Mouse (Mus musculus): ENCODE measurements around the gene Grn. TPM values are rescaled to one million over a fixed set of nuclear protein-coding genes. Genes with fewer than 3 reads are reported as not detected.
"Not testable (repeated sequence)": the region's sequence is repeated elsewhere in the genome, so short reads cannot be mapped to it uniquely, and the experiment has no call there.

Grn gene
- 121 and 129 TPM in 2 replicates for polyA plus RNA-seq (2014; fragmentation: Nextera tagmentation; extraction: Ambion mirVana)

DNA sequence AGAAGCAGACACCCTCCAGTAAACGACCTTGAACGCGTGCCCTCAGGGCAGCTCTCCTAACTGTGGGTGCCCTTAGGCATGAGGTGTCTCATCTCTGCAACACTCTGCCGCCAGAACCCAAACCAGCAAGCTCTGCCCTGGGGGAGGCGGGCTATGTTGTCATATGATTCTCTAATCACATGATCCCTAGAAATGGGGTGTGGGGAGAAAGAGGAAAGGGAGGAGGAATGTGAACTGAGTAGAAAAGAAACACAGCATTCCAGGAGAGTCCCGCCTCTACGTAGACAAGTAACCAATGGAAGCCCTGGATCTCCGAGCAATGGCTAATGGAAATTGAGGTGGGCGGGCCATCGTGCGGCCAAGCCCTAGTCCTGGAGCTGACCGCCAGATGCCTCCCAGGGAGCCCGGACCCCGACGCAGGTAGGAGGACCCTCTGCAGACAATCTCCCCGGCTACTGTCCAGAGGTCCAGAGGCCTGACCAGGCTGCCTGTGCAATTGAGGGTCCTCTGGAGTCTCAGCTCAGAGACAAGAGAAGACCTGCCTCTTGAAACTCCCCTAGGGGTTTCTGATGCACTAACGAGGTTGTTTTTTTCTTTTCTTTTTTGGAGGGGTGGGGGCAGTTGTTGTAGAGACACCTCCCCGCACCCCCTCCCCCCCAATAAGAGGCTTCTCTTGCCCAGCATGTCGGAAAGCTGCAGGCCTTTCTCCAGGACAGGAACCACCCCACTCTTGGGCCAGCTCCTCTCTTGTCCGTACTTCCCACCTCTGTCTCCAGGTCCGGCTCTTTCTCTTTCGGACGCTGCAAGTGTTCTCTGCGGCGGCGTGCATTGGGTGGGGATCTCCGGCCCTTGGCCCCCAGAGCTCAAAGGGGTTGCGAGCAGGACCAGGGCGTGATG is at the start of gene Grn:
TSS of gene Grn (plus strand) at position 195 of the 897 bp plus-strand sequence.
- DNase-seq (ENCODE audit: low spot score) = peak; percentile 98
- H3K27me3 ChIP-seq (replicated peaks; ENCODE audit: control insufficient read depth, insufficient read depth, low read length) = no peaks in the 10 kb centered on the region
- H3K4me1 ChIP-seq (ENCODE audit: control insufficient read depth, insufficient read depth, low read length) = 0 out of 2 replicates have a peak, but pooled peaks cover 3% of the 10 kb centered on the region
- 0% methylated on average over 29 of the region's 29 CpGs for WGBS
- H3K4me2 ChIP-seq (ENCODE audit: low read depth, low read length) = peak within 1 kb of the TSS; percentile 93
- H3K4me3 ChIP-seq (ENCODE audit: low read depth, low read length) = peak within 1 kb of the TSS; percentile 67
- no peaks in the 10 kb centered on the region for H3K9me3 ChIP-seq (ENCODE audit: control insufficient read depth, low read length)
- peaks cover 25% of the 10 kb centered on the region for H3K36me3 ChIP-seq (ENCODE audit: control insufficient read depth, insufficient read depth, low read length)
- peak; percentile 93 for ATAC-seq (ENCODE audit: low read depth)
- H3K27ac ChIP-seq (replicated peaks; ENCODE audit: low read depth, low read length) = peak within 1 kb of the TSS; percentile 80
- peak within 1 kb of the TSS; percentile 65 for H3K9ac ChIP-seq (ENCODE audit: low read depth, low read length)

DNA sequence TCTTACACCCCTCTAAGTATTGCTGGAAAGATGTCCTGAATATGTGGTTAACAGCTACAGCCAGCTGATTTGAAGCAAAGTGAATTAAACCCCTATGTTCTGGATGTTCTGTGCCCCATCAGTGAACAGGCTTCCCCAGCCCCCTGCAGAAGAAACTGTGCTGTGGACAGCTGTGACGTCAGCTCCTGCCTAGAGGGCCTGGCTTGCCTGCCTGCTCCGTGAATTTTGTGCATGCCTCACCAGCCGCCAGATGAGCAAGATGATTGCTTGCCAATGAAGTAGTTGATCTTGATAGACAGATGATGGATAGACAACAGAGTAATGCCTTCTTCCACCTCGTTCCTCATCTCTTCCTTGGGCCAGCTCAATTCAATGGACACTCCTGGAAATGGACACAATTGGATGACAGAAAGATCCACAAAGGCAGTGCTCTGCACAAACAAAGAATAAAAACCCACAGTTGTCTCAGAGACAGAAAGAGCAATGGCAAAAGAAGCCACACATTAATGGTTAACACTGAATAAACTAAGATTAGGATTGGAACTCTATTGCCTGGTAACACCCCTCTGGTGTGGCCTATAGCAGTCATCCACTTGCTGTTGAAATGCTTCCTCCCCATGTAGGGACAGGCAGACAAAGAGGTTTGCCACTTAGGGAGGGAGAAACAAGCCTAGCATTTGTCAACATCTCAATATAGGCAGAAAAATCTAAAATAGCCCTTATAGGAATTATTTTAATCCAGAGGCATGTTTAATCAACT is 48.6 kb upstream of the Grn start:
- Histone ChIP-seq H3K9me3 (ENCODE audit: control insufficient read depth, low read length) (no peaks in the 10 kb centered on the region), H3K36me3 (ENCODE audit: control insufficient read depth, insufficient read depth, low read length) (no peaks in the 10 kb centered on the region), H3K27ac (replicated peaks; ENCODE audit: low read depth, low read length) (no peak overlapping the region), H3K9ac (ENCODE audit: low read depth, low read length) (no peak overlapping the region), H3K4me3 (ENCODE audit: low read depth, low read length) (no peak overlapping the region), H3K27me3 (replicated peaks; ENCODE audit: control insufficient read depth, insufficient read depth, low read length) (no peaks in the 10 kb centered on the region), H3K4me1 (ENCODE audit: control insufficient read depth, insufficient read depth, low read length) (no peaks in the 10 kb centered on the region), H3K4me2 (ENCODE audit: low read depth, low read length) (no peak overlapping the region)
- no peak for DNase-seq (ENCODE audit: low spot score)
- 34% methylated on average over 4 of the region's 4 CpGs for WGBS
- ATAC-seq (ENCODE audit: low read depth) = no peak

DNA sequence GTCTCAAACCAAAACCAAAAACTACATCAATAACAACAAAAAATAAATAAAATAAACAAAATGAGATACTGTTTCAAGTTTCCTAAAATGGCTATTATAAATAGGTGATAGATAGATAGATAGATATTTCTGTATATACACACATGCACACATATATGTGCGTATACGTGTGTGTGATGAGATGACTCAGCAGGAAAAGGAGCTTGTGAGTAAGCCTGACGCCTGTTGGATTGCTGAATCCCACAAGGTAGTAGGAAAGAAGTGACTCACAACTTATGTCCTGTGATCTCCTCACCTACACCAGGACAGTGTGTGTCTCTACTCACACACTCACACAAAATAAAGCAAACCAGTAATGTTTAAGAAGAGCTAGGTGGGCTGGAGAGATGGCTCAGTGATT is 47.3 kb upstream of the Grn start:
- Histone ChIP-seq H3K27ac (replicated peaks; ENCODE audit: low read depth, low read length) (no peak overlapping the region), H3K9me3 (ENCODE audit: control insufficient read depth, low read length) (no peaks in the 10 kb centered on the region), H3K9ac (ENCODE audit: low read depth, low read length) (no peak overlapping the region), H3K4me3 (ENCODE audit: low read depth, low read length) (no peak overlapping the region), H3K4me2 (ENCODE audit: low read depth, low read length) (no peak overlapping the region), H3K36me3 (ENCODE audit: control insufficient read depth, insufficient read depth, low read length) (no peaks in the 10 kb centered on the region), H3K27me3 (replicated peaks; ENCODE audit: control insufficient read depth, insufficient read depth, low read length) (no peaks in the 10 kb centered on the region), H3K4me1 (ENCODE audit: control insufficient read depth, insufficient read depth, low read length) (no peaks in the 10 kb centered on the region)
- DNase-seq (ENCODE audit: low spot score) (no peak), ATAC-seq (ENCODE audit: low read depth) (no peak)
- 84% methylated on average over 3 of the region's 3 CpGs for WGBS

DNA sequence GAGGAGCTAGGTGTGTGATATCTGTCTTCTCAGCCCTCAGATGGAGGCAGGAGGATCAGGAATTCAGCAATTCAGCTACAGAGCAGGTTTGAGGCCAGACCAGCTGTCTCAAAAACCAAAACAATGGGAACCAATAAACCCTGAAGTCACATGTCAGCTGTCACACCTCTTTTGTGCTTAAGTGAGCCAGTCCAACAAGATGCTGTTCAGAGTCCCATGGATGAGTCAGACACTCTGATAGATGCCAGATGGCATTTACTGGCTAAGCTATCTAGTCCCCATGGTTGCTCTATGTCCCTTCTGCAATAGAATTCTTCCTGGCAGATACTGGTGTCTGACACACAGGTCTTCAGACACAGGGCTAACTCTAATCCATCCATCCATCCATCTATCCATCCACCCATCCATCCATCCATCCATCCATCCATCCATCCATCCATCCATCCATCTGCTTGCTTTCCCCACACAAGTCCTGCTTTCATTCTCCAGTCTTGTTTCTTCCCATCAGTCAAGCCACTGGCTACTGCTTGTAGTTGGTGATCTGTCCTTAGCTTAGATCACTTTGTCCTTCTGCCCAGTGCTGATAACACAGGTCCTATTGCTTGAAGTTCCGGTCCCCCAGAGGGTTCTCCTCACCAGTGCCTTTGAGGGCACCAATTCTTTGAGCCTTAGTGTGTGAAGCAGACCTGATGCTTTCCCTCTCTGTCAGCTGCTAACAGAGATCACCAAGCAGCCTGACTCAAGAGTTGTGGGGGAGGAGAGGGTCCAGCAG is 46.6 kb upstream of the Grn start:
- DNase-seq (ENCODE audit: low spot score) (no peak), ATAC-seq (ENCODE audit: low read depth) (no peak)
- 90% methylated on average over 1 of the region's 1 CpGs for WGBS
- Histone ChIP-seq H3K36me3 (ENCODE audit: control insufficient read depth, insufficient read depth, low read length) (no peaks in the 10 kb centered on the region), H3K4me1 (ENCODE audit: control insufficient read depth, insufficient read depth, low read length) (no peaks in the 10 kb centered on the region), H3K27me3 (replicated peaks; ENCODE audit: control insufficient read depth, insufficient read depth, low read length) (no peaks in the 10 kb centered on the region), H3K4me3 (ENCODE audit: low read depth, low read length) (no peak overlapping the region), H3K4me2 (ENCODE audit: low read depth, low read length) (no peak overlapping the region), H3K9me3 (ENCODE audit: control insufficient read depth, low read length) (no peaks in the 10 kb centered on the region), H3K27ac (replicated peaks; ENCODE audit: low read depth, low read length) (no peak overlapping the region), H3K9ac (ENCODE audit: low read depth, low read length) (no peak overlapping the region)

DNA sequence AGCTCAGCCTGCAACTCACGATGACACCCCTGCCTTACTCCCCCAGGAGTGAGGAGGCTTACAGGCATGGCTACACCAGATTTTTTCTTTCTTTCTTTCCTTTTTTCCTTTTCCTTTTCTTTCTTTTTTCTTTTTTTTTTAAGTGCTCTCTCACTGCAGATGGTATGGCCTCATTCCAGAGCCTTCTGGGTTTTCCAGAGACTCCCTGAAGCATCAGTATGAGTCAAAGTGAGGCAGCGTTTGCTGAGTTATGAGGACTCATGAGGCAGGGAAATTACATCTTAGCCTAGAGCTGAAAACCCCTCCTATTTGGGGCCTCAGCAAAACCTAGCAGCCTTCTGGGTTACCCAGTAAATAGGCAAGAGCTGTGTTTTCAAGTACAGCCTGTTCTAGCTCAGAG is 45.7 kb upstream of the Grn start:
- no peaks in the 10 kb centered on the region for H3K4me1 ChIP-seq (ENCODE audit: control insufficient read depth, insufficient read depth, low read length)
- H3K36me3 ChIP-seq (ENCODE audit: control insufficient read depth, insufficient read depth, low read length) = no peaks in the 10 kb centered on the region
- DNase-seq (ENCODE audit: low spot score) (no peak), ATAC-seq (ENCODE audit: low read depth) (no peak)
- no peak overlapping the region for H3K4me3 ChIP-seq (ENCODE audit: low read depth, low read length)
- no peak overlapping the region for H3K27ac ChIP-seq (replicated peaks; ENCODE audit: low read depth, low read length)
- H3K9me3 ChIP-seq (ENCODE audit: control insufficient read depth, low read length) = no peaks in the 10 kb centered on the region
- WGBS = 76% methylated on average over 2 of the region's 2 CpGs
- H3K27me3 ChIP-seq (replicated peaks; ENCODE audit: control insufficient read depth, insufficient read depth, low read length) = no peaks in the 10 kb centered on the region
- no peak overlapping the region for H3K4me2 ChIP-seq (ENCODE audit: low read depth, low read length)
- H3K9ac ChIP-seq (ENCODE audit: low read depth, low read length) = no peak overlapping the region

DNA sequence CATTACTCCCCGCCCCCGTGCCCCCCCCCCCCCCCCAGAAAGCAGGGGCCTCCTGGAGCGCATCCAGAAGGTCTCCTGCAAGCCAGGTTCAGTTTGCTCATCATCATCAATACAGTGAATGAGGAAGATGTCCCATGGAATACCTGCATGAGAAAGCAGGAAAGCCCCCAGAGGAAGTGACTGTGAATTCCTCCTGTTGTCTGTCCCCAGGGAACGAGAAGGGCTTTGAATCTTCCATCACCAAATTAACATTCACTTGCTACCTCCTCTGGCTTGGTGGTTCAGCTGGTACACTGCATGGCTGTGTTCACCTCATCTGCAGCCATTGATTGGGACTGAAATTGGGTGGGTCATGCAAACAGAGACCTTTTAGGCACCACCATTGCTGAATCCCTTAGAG is 45.0 kb upstream of the Grn start:
- no peaks in the 10 kb centered on the region for H3K36me3 ChIP-seq (ENCODE audit: control insufficient read depth, insufficient read depth, low read length)
- H3K27me3 ChIP-seq (replicated peaks; ENCODE audit: control insufficient read depth, insufficient read depth, low read length) = no peaks in the 10 kb centered on the region
- no peaks in the 10 kb centered on the region for H3K9me3 ChIP-seq (ENCODE audit: control insufficient read depth, low read length)
- H3K4me2 ChIP-seq (ENCODE audit: low read depth, low read length) = no peak overlapping the region
- DNase-seq (ENCODE audit: low spot score) (no peak), ATAC-seq (ENCODE audit: low read depth) (no peak)
- no peak overlapping the region for H3K9ac ChIP-seq (ENCODE audit: low read depth, low read length)
- H3K4me1 ChIP-seq (ENCODE audit: control insufficient read depth, insufficient read depth, low read length) = no peaks in the 10 kb centered on the region
- 59% methylated on average over 3 of the region's 4 CpGs for WGBS
- H3K27ac ChIP-seq (replicated peaks; ENCODE audit: low read depth, low read length) = no peak overlapping the region
- no peak overlapping the region for H3K4me3 ChIP-seq (ENCODE audit: low read depth, low read length)

DNA sequence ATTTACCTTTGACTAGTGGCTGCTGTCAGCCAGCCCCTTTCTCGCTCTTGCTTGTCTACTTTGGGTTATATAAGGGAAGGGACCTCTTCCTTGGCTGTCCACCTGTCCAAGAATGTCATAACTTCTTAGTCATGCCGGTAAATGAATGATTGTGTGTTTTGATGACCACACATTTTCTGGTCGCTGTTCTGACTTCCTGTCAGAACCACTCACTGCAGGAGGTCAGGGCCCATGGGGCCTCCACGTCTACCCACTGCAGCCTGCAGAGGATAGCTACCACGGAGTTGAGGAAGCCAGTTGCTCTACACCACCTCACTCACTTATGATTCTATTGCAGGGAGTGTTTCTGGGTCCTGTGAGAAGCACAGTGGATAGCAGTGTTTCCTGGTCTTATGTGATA is 44.0 kb upstream of the Grn start:
- Histone ChIP-seq H3K4me2 (ENCODE audit: low read depth, low read length) (no peak overlapping the region), H3K27me3 (replicated peaks; ENCODE audit: control insufficient read depth, insufficient read depth, low read length) (no peaks in the 10 kb centered on the region), H3K27ac (replicated peaks; ENCODE audit: low read depth, low read length) (no peak overlapping the region), H3K4me1 (ENCODE audit: control insufficient read depth, insufficient read depth, low read length) (no peaks in the 10 kb centered on the region), H3K36me3 (ENCODE audit: control insufficient read depth, insufficient read depth, low read length) (no peaks in the 10 kb centered on the region), H3K9ac (ENCODE audit: low read depth, low read length) (no peak overlapping the region), H3K9me3 (ENCODE audit: control insufficient read depth, low read length) (no peaks in the 10 kb centered on the region), H3K4me3 (ENCODE audit: low read depth, low read length) (no peak overlapping the region)
- ATAC-seq (ENCODE audit: low read depth) (no peak), DNase-seq (ENCODE audit: low spot score) (no peak)
- WGBS = 54% methylated on average over 5 of the region's 5 CpGs

DNA sequence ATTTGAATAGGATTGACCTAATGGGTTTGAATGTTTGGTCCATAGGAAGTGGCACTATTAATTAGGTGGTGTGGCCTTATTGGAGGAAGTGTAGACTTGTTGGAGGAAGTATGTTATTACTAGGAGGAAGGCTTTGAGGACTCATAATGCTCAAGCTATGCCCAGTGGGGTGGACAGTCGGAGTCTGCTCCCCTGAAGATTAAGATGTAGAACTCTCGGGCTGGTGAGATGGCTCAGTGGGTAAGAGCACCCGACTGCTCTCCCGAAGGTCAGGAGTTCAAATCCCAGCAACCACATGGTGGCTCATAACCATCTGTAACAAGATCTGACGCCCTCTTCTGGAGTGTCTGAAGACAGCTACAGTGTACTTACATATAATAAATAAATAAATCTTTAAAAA is 40.7 kb upstream of the Grn start:
- not testable (repeated sequence) for ATAC-seq (ENCODE audit: low read depth); H3K4me3 ChIP-seq (ENCODE audit: low read depth, low read length); H3K27ac ChIP-seq (replicated peaks; ENCODE audit: low read depth, low read length); H3K4me2 ChIP-seq (ENCODE audit: low read depth, low read length); H3K27me3 ChIP-seq (replicated peaks; ENCODE audit: control insufficient read depth, insufficient read depth, low read length); H3K9me3 ChIP-seq (ENCODE audit: control insufficient read depth, low read length); H3K9ac ChIP-seq (ENCODE audit: low read depth, low read length); DNase-seq (ENCODE audit: low spot score); H3K36me3 ChIP-seq (ENCODE audit: control insufficient read depth, insufficient read depth, low read length)
- 91% methylated on average over 4 of the region's 5 CpGs for WGBS
- peaks cover 11% of the 10 kb centered on the region for H3K4me1 ChIP-seq (ENCODE audit: control insufficient read depth, insufficient read depth, low read length)

Measured in embryonic facial prominence, embryonic 14.5 days (tissue).